Comparison of ENCODE assay signal across 9 mouse cellular contexts in the genomic region with DNA sequence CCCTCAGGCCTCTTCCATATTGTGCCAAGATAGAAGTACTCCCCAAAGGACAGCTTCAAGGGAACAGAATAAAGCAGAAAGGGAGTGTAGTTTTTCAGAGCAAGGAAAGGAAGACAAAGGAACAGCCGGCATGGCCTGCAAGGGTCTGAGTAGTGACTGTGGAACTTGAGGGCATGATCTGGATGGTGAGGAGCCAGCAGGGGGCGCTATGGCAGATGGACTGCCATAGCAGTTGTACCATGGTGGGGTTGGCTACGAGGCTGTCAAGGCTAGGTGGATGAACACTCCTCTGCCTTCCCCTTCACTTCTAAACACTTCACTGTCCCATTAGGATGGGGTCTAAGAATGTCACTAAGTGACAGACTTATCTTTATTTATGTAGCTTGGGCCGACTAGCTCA. TPM values are rescaled to one million over a fixed set of nuclear protein-coding genes. Genes with fewer than 3 reads are reported as not detected.
DNase-seq lines count a peak whose midpoint lies in the region; ATAC-seq and TF ChIP-seq lines count a peak whose summit lies in the region.
"Had no signal": no experiment of that assay in that cellular context is flagged by ENCODE, and none has a peak within 500 bp of the region (broad histone marks: within the 10 kb centered on the region; RNA-seq: fewer than 3 reads in every experiment).

No protein-coding gene starts in this region.

- H3K27ac ChIP-seq in lung, embryonic 14.5 days (ENCODE audit: low read depth), result no peak overlapping the region

- no peaks in the 10 kb centered on the region for H3K36me3 ChIP-seq in lung, embryonic 14.5 days (ENCODE audit: insufficient read depth)

- H3K9ac ChIP-seq in lung, embryonic 14.5 days, result no peak overlapping the region

- no peaks in the 10 kb centered on the region for H3K4me1 ChIP-seq in lung, embryonic 14.5 days (ENCODE audit: insufficient read depth)

- H3K9me3 ChIP-seq in lung, embryonic 14.5 days (ENCODE audit: low read depth, low read length), result no peaks in the 10 kb centered on the region

- peak; percentile 35 for DNase-seq in CD4-positive, CD25-positive, alpha-beta regulatory T cell, adult 2 months (ENCODE audit: low read depth, low spot score)
- peak; percentile 17 for DNase-seq in lung, embryonic 14.5 days
- DNase-seq in lung, adult 18-20 months, result no peak
- DNase-seq in c-Kit-negative CD71-positive TER-119-positive erythroid progenitor cells, embryonic 14.5 days (ENCODE audit: low read depth, low spot score), result peak; percentile 8
- DNase-seq in naive thymus-derived CD4-positive, alpha-beta T cell, adult 2 months (ENCODE audit: low read depth), result peak; percentile 4
- DNase-seq in urinary bladder, postnatal 14 days (ENCODE audit: low spot score), result no peak
- DNase-seq in ovary, postnatal 10 days (ENCODE audit: low spot score), result no peak

- H3K4me2 ChIP-seq in lung, embryonic 14.5 days, result no peak overlapping the region

- 46% methylated on average over 4 of the region's 4 CpGs for WGBS in lung, embryonic 14.5 days

- H3K27me3 ChIP-seq in lung, embryonic 14.5 days (ENCODE audit: insufficient read depth, low read length), result no peaks in the 10 kb centered on the region

- H3K4me3 ChIP-seq in lung, embryonic 14.5 days (ENCODE audit: low read depth, low read length), result no peak overlapping the region

- peak; percentile 48 for TF ChIP-seq CTCF in lung, embryonic 14.5 days (IDR thresholded peaks at IDR 0.05; ENCODE audit: low read depth)

- ATAC-seq in CD4-positive, CD25-positive, alpha-beta regulatory T cell, adult 4 months, result no peak
- ATAC-seq in lung, embryonic 14.5 days (ENCODE audit: insufficient read depth), result no peak

RNA-seq across cellular contexts. Expression of a gene that starts 3.0 kb away (rescaled TPM):
- not detected for polyA plus RNA-seq in CD4-positive, CD25-positive, alpha-beta regulatory T cell, adult 4 months (2017; shearing (Covaris generic))
- not detected in 2 replicates for polyA plus RNA-seq in lung, embryonic 14.5 days (2014; fragmentation: Nextera tagmentation; extraction: Ambion mirVana)
- polyA plus RNA-seq: spleen, adult 2 months had no signal

RNA-seq across cellular contexts. Expression of a gene that starts 8.8 kb away (rescaled TPM):
- not detected for polyA plus RNA-seq in CD4-positive, CD25-positive, alpha-beta regulatory T cell, adult 4 months (2017; shearing (Covaris generic))
- polyA plus RNA-seq in lung, embryonic 14.5 days (2014; fragmentation: Nextera tagmentation; extraction: Ambion mirVana), result not detected in 2 replicates
- polyA plus RNA-seq: spleen, adult 2 months had no signal

RNA-seq across cellular contexts. Expression of a gene that starts 13.2 kb away (rescaled TPM):
- polyA plus RNA-seq in CD4-positive, CD25-positive, alpha-beta regulatory T cell, adult 4 months (2017; shearing (Covaris generic)), result not detected
- polyA plus RNA-seq in lung, embryonic 14.5 days (2014; fragmentation: Nextera tagmentation; extraction: Ambion mirVana), result not detected in 2 replicates
- polyA plus RNA-seq: spleen, adult 2 months had no signal

RNA-seq across cellular contexts. Expression of a gene that starts 13.6 kb away (rescaled TPM):
- polyA plus RNA-seq in CD4-positive, CD25-positive, alpha-beta regulatory T cell, adult 4 months (2017; shearing (Covaris generic)), result not detected
- not detected in 2 replicates for polyA plus RNA-seq in lung, embryonic 14.5 days (2014; fragmentation: Nextera tagmentation; extraction: Ambion mirVana)

RNA-seq across cellular contexts. Expression of a gene that starts 18.0 kb away (rescaled TPM):
- polyA plus RNA-seq in CD4-positive, CD25-positive, alpha-beta regulatory T cell, adult 4 months (2017; shearing (Covaris generic)), result not detected
- not detected in 2 replicates for polyA plus RNA-seq in lung, embryonic 14.5 days (2014; fragmentation: Nextera tagmentation; extraction: Ambion mirVana)
- polyA plus RNA-seq: spleen, adult 2 months had no signal

Comparison
In these comparisons a context has a peak if more than half of its experiments do, and no peak if none do; other contexts are left out.
1. DNase-seq: peak in CD4-positive, CD25-positive, alpha-beta regulatory T cell, adult 2 months (single experiment), lung, embryonic 14.5 days (single experiment), c-Kit-negative CD71-positive TER-119-positive erythroid progenitor cells, embryonic 14.5 days (single experiment) and naive thymus-derived CD4-positive, alpha-beta T cell, adult 2 months (single experiment); none in lung, adult 18-20 months (0 of 2), urinary bladder, postnatal 14 days (single experiment) and ovary, postnatal 10 days (single experiment).